Mouse (Mus musculus) c-Kit-positive CD71-positive TER-119-negative erythroid progenitor cells, embryonic 14.5 days (primary cell): ENCODE results near the gene Satb2.
A peak's percentile ranks its signal among the peaks of the same experiment; 100 is the strongest.

ENCODE experiments used
- DNase-seq: peaks from one replicate; pipeline ENCODE4 v3.0.0-alpha.2; 2013; ENCODE audit warnings: low read depth

Satb2 gene

DNA sequence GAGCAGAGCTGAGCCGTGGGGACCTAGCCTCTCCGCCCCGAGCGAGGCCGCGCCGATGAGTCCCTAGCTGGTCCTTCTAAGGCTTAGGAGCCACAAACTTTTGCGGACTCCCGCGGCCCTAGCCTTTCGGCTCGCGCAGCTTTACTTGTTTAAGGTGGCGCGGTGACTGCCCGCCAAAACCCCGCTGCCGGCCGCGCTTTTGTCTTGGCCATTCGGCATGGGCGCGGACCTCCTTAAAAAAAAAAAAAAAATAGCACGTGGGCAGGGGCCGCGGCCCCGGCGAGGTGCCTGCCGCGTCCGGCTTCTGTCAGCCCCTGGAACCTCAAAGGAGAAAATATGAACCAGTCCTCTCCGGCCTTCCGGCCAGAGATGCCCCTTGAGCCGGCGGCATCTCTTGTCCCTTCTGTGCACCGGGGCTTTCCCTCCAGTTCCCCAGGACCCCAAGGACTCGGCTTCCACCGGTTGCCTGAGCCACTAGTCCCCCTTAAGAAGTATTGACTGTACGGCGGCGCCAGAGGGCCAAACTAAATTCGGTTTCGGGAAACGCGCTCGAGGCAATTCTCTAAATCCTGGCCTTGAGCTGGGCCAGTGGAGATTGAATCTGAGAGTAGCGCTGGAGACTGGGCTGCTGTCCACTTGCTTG is 5.4 kb downstream of the Satb2 start:
- peak; percentile 41 for DNase-seq

DNA sequence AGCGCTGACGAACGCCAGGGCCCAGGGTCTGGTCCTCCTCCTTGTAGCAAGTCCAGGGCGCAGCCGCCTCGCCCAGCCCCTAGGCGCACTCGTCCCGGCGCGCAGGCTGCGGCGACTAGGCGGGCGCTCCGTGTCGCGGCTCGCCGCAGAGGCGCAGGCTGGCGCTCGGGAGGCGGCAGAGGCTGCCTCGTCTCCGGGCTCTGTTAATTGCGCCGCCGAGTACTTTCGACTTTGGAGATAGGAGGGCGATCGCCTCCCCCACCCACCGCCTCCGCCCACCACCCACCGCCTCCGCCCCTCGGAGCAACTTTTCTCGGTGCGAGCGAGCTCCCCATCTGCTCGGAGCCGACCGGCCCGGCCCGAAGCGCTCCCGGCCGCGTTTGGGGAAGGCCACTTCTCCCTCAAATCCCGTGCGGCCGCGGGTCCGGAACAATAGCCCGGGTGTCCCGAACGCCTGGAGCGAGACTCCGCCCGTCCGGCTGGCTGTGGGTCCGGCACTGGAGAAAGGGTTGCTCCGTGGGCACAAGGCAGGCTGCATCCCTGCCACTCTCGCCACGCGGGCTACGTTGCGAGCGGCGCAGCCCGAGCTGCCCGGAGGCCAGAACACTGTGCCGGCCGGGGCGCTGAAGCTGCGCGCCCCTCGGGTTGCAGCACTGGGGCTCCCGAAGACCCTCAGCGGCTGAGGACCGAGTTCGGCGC is 6.0 kb downstream of the Satb2 start:
- no peak for DNase-seq

DNA sequence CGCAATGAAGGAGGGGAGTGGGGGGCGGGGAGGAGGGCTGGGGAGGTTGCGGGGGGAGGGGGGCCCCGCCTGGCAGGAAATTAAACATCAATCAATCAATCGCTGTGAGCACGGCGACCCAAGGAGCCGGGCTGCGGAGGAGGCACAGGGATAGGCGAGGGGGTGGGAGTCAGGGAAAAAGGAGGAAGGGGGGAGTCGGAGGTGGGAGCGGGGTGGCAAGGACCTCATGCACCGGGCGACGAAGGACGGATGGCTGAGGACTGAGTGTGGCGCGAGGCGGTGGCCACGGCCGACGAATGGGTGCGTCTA is 6.6 kb downstream of the Satb2 start:
- no peak for DNase-seq

DNA sequence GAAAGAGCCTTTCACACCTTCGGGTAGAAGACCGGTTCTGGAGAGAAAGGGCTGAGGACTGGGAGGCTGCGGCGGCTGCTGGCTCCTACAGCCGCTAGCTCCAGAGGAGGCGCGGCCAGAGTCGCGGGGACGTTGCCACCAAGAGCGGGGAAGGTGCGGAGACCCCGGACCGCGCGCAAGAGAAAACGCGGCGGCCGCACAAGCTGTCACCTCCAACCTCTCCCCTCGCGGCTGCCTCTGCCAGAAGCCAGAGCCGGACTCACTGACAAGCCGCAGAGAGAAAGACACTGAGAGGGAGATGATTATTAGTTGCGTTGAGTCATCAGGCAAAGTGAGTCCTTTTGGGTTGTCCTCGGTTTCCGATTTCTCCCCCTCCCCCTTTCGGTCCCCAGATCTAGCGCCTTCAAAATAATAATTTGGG is 7.0 kb downstream of the Satb2 start:
- no peak for DNase-seq

DNA sequence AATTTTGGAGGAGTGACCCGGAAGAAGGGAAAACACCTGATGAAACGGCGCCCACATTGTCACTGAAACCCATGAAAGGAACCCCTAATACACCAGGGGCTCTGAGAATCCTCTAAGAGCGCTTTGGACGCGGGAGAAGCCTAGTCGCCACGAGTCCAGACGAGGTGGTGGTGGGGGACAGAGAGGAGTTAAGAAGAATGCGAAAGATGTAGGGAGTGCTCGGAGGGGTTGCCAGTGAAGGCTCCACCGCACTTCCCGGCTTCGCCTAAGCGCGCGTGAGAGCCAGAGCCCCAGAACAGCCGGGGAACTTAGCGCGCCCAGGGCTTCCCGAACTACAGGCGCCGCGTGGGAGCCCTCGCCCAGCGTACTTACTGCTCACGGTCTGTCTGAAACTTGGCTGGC is 7.7 kb downstream of the Satb2 start:
- DNase-seq, result no peak

DNA sequence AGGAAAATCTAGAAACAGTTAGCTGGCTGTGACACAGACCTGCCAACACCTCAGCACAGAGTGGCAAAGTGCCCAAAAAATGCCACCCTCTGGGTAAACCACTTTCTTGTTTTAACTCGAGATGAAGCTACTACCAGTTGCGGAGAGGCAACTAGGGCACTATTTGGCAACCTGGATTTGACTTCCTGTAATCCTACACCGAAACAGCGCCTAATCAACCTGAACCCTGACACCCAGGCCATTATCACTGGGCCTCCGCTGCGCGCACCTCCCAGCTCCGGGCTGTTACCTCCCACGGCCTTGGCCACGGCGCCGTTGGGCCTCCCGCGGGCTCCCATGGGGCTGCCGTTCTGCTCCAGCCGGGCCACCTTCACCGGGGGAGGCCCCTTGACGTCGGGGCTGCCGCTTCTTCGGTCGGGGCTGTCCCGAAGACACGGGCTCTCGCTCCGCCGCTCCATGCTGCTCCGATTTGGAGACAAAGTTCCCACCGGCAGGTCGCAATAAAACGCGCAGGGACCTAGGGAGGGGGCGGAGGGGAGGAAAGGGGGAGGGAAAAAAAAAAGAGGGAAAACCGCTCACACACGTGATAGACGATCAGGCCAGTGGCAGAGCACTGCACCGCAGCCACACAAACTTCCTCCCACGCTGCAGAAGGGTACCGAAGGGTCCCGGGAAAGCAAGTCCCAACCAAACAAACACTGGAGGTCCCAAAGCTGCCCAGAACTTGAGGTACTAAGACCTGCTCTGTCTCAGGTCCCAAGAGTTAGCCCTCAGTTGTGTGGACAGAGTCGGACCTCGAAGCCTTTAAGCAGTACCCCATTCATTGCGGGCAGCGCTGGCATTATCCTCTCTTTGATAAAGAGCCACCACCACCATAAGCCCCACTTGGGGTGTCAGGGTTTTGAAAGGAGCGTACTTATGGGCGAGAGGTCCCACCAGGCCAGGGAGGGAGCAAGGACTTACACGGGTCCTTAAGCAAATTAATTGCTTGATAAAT is 8.8 kb downstream of the Satb2 start:
- no peak for DNase-seq

DNA sequence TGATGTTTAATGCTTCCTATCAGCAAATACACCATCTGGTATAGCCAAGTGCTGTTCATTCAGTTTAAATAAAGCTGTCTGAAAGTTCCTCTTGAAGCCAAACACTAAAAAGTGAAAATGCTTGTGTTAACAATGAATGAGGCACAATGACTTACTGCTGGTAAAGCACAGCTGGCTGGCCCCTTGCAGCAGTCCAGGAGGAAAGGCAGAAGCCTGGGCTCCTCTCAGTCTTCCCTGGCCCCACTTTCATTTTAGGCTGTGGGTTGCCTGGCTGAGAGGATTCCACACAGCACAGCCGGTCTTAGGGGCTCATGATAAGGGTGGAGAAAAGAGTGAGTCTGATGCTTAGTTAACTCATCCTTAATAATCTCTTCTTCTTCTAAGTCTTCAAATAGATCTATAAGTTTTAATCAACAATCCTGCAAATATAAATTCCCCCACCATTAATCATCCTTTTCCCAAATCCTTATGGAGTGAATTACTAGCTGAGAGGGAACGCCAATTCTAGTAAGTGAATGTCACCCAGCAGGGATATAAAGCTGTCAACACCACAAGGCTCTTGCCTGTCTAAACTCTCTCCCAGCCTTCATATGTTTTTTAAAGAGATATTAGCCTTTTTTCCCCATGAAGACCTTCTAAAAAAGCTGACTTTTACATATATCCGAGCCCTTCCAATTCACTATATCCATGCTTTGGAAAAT is 12.4 kb downstream of the Satb2 start:
- DNase-seq, result no peak

DNA sequence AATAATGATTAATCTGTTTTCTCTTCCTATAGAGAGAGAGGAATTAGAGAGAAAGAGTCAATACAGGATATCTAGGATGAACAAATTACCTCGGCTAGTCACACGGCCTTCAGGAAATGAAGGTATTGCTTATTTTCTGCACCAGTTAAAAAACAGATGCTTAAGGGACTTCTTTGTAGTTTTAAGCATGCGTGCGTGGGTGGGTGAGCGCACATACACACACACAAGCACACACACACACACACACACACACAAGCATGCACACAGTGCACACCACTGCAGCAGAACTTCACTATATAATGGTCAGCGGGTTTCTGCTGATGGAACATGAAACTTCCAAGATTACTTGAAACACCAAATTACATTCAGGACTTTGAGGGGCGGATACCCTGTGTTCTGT is 14.0 kb downstream of the Satb2 start:
- DNase-seq, result no peak

DNA sequence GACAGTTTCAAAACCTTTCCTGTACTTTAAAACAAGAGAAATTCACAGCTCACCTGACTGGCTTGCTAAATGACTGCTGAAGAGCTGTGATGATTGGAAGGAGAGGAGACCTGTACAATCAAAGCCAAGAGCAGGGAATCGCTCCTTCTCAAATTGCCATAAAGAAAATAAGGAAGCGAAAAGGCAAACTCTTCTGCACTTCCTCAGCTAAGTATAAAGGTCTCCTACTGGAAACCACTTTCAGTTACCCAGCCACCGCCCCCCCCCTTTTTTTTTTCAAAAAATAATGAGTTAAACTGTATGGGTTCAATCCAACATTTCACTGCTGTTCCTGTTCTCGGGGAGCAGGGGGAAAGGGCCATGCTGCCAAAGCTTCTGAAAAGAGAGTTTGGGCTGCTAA is 15.2 kb downstream of the Satb2 start:
- no peak for DNase-seq

DNA sequence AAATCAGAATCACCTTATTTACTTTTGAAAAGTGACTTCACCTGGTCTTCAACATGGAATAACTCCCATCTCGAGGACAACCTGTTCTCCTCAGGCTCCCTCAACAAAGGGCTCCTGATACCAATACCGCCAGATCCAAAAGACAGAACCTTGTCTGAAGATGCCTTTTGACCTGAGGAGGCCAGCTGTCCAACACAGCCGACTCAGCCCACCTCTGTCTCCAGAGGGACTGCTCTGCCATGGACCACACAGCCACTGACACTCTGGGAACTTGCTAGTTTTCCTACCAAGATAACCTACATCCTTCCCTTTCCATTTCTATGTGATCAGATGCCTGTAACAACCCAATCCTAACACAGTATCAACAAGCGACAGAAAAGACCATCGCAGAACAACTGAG is 19.5 kb downstream of the Satb2 start:
- no peak for DNase-seq

DNA sequence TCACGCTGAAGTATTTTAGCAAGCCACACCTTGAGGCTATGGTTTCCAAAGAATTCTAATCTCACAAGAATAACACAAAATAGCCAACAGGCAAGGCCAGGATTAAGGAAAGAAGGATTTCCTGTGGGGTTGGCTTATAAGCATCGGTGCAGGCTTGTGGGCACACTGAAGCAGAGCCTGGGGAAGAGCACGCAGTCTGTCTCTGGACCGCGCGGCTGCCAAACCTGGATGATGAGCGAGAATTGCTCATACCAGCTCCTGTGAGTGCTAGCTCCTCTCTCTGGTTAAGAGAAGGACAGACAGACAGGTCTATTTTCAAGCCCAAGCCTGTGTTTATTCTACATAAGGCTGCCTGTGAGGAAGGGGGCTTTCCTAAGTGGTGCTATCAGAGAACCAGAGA is 20.5 kb downstream of the Satb2 start:
- no peak for DNase-seq

DNA sequence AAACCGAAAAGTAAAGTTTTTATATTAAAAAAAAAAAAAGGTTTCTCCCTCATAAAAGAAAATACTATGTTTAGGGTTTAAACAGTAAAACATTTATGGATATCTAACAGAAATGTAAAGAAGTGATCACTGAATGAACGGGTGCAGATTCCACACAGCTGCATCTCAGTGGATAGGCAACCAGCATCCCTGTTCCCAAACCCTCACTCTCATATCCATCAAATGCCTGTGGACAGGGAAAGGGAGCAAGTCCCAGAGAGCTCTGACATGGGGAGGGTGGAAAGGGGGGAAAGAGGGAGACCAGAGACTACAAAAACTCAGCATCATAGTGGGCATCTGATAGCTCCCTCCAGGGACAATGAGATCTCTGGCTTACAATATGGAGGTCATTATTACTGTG is 21.6 kb downstream of the Satb2 start:
- no peak for DNase-seq

DNA sequence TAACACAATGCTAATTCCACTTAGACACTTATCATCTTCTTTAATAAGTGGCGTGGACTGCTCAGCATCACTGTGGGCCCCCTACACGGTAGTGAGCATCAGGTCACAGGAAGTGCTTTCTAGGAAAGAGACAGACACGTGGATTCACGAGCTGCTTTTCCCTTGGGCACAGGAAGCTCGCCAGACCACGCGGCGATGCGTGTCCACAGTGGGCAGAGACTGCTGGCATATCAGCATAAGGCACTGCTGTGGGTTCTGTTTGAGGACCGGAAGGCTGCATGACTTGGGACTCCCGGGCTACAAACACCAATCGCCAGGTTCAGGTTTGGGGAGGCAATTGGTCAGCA is 22.7 kb downstream of the Satb2 start:
- DNase-seq, result no peak

DNA sequence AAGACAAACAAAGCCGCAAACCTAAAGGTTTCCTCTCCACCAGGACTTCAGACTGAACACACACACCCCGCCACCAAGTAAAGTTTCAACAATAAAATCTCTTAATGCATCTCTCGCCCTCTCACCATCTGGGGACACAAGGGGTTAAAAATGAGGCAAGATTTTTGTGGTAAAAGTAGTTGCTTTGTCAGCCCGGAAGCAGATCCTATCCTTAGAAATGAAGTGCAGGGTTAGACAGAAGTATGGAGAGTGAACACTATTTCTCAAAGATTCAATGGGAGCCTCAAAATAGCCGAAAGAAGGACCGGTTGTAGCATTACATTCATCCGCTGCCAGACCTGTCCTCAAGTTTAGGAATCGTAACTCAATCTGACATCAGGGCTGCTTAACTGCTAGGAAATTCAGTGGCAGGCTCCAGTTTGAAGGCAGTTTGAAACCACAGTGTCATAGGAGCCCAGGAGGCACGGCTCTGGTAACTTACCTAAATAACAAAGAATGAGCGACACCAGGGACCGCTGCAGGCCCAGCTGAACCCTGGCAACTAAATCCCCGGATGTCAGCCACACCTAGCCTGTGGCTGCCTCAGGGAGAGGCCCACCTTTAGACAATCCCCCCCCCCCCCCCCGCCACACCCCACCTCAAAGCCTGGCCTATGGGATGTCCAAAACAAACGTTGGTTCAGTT is 23.3 kb downstream of the Satb2 start:
- DNase-seq, result no peak

DNA sequence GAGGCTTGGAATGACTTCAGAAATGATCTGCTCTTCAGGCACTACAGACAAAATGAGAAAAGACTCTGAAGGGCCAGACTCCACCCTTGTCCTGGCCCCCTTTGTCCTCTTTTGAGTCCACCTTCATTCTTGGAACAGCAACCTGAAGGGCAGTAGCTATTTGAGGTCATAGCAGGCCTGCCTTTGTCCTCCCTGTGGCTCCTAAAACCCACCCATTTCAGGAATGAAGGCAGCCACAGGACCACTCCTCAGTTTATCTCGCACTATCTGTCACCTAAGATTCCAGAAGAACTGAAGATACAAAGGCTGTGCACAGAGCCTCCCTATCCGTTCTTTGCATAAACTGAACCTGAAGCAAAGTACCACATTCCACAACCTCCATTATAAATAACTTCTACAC is 24.9 kb downstream of the Satb2 start:
- no peak for DNase-seq

DNA sequence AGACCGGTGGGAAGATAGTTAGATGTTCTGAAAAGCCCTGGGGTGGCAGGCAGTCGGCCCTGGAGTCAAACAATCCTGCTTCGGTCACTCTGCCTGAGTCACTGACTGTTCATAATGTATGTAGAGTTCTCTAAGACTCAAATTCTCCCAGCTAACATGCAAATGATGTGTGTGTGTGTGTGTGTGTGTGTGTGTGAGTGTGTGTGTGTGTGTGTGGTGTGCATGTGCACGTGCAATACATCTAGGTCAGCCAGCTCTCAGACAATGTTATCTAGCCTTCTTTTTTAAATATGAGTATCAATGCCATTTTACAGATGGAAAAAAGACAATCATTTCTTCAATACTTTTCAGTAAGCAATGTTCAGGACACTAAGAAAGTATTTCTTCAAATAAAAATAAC is 26.5 kb downstream of the Satb2 start:
- DNase-seq, result no peak

DNA sequence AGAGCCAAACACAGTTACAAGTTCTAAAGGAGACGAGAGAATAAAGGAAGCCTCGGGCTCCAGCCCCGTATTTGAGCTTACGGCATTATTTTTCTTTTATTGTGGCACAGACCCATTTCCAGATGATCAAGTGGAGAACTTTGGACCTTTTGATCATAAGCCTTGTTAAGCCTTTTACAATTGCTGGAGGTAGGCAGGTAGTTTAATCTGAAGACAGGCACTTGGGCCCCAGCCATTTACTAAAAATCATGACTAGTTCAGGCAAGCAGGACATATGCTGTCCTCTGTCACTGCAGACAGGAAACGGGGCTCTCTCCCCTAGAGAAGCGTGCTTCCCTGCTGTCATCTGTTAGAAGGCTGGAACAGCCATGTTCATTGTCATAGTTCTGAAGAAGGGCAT is 26.9 kb downstream of the Satb2 start:
- DNase-seq, result no peak

DNA sequence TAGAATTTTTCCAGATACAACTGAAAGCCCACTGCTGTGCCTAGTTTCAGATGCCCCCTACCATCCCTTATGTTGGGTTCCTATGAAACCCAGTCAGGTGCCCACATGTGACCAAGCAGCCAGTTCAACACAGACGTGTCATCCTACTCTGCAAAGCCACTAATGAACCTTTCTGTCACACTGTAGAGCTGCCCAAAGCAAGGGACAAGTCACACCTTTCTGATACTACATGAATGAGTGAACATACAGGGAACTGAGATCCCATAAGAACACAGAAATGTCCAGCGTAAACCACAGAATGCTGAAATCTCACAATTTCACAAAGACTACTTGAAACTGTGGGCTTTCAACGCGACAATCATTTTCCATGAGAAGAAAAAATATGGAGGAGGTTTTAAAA is 39.0 kb downstream of the Satb2 start:
- no peak for DNase-seq

DNA sequence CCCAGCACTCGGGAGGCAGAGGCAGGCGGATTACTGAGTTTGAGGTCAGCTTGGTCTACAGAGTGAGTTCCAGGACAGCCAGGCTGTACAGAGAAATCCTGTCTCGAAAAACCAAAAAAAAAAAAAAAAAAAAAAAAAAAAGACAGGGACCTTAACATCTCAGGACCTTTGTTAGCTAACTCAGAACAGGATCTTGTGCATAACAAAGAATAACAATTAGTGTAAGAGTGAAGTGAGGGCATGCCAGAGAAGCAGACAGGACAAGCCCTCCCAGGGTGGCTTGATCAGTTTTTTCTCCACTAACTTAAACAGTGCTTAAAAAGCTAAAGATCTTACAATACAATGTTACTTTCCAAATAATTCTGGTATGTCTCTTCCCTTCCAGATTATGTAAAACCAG is 40.0 kb downstream of the Satb2 start:
- no peak for DNase-seq

DNA sequence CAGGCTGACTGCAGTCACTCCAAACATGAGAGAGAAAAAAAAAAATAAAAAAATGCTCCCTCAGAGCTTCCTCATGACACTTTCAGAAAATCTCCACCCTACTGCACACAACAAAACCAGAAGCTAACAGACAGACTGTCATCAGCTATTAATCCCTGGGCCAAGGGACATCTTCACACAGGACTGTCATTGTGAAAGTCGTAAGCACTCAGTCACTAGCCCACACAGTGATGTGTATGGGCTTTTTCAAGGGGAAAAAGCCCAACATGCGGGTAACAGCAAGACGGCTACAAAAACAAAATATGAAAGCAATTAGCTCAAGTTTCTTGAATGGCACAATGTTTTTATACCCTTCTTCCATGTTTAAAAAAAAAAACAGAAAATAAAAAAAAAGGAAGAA is 41.9 kb downstream of the Satb2 start:
- DNase-seq, result no peak

DNA sequence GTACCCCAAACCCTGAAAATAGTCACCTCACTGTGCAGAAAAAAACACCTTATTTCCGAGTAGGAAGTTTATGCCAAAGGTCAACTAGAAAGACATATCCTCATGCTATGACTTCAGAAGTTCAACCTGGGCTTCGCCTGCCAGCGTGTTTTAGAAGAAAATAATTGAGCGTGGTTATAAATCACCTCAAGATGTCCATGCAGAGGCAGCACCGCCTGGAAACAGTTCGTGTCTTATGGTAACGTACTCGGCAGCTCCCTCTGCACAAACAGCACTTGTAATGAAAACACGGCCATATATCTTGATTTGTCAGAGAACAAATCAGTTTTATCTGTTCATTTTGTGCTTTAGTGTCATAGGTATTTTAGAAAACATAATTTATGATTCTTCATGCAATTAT is 44.6 kb downstream of the Satb2 start:
- no peak for DNase-seq

DNA sequence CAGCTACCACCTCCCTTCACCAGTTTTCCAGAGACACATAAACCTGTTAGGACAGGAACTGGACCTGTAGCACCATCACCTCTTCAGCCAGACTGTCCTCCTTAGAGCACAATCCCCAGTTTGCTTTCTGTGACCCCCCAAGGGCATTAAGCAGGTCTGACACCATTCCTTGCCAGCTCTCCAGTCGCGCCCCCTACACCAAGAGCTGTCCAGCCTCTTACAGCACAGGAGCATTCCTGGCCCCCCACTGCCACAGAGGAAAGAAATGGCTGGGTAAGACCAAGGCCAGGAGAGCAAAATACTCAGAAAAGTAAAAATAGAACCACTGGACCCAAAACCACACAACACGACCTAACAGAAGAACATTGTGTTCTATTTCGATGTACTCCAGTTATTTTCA is 48.4 kb downstream of the Satb2 start:
- DNase-seq, result no peak
